Mouse (Mus musculus) c-Kit-positive CD71-positive TER-119-negative erythroid progenitor cells, embryonic 14.5 days (primary cell): ENCODE data around the gene Rps2.

Source experiments
- DNase-seq: peaks from one replicate; pipeline ENCODE4 v3.0.0-alpha.2; 2013; ENCODE audit warnings: low read depth

Gene Rps2

DNA sequence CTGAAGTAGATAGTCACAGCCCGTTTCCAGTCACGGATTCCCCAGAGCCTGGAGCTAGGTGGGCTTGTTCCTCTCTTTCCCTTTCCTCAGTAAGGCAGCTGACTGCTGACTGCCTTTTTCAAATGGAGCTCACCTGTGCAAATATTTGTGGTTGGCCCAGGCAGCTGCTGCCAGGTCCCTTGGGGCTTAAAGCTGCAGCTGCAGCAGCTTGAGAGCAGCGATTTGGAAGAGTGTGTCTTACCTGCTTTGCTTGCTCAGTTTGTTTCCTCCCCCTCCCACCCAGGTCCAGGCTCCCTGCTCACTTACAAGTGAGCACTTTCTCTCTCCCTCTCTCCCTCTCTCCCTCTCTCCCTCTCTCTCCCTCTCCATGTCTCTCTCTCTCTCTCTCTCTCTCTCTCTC is 51.2 kb downstream of the Rps2 start:
- DNase-seq = no peak
